Mouse (Mus musculus): ENCODE data around the gene Otop1. TPM values are rescaled to one million over a fixed set of nuclear protein-coding genes. Genes with fewer than 3 reads are reported as not detected.

Otop1 gene
- polyA plus RNA-seq, 1 experiment: not detected

DNA sequence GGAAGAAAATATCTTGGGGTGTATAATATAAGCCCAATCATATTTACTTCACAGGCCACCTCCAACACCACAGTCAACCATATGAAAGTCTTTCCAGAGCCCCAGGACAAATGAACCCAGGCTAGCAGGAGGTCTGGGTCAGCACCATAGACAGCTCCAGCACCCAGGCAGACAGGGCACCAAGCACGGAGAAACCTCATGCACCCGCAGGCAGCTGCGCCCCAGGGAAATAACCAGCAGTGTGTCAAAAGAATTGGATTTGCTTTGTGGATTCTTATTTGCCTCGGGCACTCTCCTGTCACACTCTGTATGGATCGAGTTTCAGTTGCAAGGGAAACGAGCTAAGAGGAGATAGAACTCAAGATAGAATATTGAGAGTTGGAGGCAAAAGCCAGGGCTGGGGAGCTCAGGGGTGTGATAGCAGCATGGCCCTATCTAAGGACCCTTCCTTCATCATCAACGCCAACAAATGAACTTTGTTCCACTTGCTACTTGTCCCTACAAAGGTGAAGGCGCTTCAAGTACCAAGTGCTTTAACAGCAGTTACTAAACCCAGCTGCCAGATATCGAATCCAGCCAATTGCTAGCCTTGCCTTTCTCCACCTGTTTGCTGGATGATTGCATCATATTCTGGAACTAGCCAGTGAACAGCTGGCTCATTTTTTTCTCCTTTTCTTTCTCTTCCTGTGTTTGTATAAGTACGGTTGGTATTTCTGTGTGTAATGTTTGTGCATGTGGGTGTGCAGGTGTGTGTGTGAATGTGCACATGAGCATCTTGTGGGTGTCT is 71.1 kb downstream of the Otop1 start:
- no peak for TF ChIP-seq GATA1 (IDR thresholded peaks at IDR 0.05; ENCODE audit: low read length)

DNA sequence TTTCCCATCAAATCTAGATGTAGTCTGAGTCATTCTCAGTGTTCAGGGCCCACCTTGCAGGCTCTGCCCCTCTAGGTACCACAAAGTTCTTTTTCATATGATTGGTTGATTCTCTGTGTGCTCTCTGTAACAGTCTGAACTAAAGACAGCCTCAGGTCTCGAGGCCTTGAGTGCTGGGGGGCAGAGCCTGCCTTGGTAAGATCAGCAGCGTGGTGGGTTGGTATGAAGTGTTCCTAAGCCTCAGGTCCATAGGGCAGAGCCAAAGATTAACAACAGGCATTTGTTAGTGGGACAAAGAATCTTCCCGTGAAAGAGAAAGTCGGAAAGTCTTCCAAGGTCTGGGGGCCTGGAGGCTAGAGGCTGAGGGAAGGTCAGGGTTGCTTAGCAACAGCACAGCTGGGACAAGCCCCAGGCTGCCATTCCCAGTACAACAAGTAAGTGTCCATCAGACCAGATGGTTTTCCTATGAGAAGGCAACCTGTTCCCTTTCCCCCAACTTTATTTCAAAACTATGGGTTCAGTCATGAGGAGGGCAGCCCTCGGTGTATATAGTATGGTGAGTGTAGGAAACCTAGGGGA is 74.7 kb downstream of the Otop1 start:
- no peak for TF ChIP-seq GATA1 (IDR thresholded peaks at IDR 0.05; ENCODE audit: low read length)

Other genes with a start within 250 kb of the Otop1 start
- gene Stx18, start 237.2 kb upstream of the Otop1 start, polyA plus RNA-seq (2012): 19.6 and 19.7 TPM in 2 replicates
- not detected in 2 replicates for gene Nsg1, start 116.1 kb upstream of the Otop1 start, polyA plus RNA-seq (2012)
- 6.0 and 7.6 TPM in 2 replicates for gene Zbtb49, start 55.5 kb upstream of the Otop1 start, polyA plus RNA-seq (2012)
- gene Lyar, start 55.5 kb upstream of the Otop1 start, polyA plus RNA-seq (2012): 167 and 232 TPM in 2 replicates
- 34.0 and 39.3 TPM in 2 replicates for gene Tmem128, start 15.8 kb upstream of the Otop1 start, polyA plus RNA-seq (2012)
- gene Drd5, start 43.4 kb downstream of the Otop1 start, polyA plus RNA-seq (2012): not detected in 2 replicates
- gene Slc2a9, start 227.2 kb downstream of the Otop1 start, polyA plus RNA-seq (2012): 0.13 and 0.48 TPM in 2 replicates

All from G1E-ER4 (cell line).